Mouse (Mus musculus): ENCODE data around the gene Enc1. TPM values are rescaled to one million over a fixed set of nuclear protein-coding genes. Genes with fewer than 3 reads are reported as not detected.

The Enc1 gene
- polyA plus RNA-seq, 1 experiment from 2014 or later, result 12.5 TPM

DNA sequence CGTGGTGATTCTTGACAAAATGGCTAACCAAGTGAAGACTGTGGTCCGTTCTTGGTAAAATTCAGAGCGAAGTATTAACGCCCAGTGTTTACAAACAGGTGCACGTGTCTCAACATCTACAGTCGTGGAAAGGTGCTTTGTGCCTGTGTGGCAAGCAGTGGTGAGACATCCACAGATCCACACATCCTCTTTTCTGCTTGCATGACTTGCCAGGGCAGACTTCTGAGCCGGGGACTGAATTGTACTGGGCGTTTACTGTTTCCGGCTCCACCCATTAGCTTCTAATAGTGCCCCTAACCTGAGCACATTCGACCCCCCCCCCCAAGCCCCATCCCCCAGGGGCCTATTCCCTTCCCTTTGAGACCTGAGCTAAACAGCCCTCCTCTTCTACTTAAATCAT, 34.6 kb downstream of the Enc1 start:
- no peak overlapping the region for H3K4me2 ChIP-seq
- no peaks in the 10 kb centered on the region for H3K4me1 ChIP-seq
- H3K9ac ChIP-seq, result no peak overlapping the region
- WGBS, result 76% methylated on average over 10 of the region's 10 CpGs
- H3K9me3 ChIP-seq, result no peaks in the 10 kb centered on the region
- no peak for ATAC-seq (ENCODE audit: borderline replicate concordance, extremely low read depth, low FRiP score, low TSS enrichment)
- H3K36me3 ChIP-seq, result no peaks in the 10 kb centered on the region
- no peak overlapping the region for H3K27ac ChIP-seq
- no peak overlapping the region for H3K4me3 ChIP-seq
- H3K27me3 ChIP-seq, result no peaks in the 10 kb centered on the region

DNA sequence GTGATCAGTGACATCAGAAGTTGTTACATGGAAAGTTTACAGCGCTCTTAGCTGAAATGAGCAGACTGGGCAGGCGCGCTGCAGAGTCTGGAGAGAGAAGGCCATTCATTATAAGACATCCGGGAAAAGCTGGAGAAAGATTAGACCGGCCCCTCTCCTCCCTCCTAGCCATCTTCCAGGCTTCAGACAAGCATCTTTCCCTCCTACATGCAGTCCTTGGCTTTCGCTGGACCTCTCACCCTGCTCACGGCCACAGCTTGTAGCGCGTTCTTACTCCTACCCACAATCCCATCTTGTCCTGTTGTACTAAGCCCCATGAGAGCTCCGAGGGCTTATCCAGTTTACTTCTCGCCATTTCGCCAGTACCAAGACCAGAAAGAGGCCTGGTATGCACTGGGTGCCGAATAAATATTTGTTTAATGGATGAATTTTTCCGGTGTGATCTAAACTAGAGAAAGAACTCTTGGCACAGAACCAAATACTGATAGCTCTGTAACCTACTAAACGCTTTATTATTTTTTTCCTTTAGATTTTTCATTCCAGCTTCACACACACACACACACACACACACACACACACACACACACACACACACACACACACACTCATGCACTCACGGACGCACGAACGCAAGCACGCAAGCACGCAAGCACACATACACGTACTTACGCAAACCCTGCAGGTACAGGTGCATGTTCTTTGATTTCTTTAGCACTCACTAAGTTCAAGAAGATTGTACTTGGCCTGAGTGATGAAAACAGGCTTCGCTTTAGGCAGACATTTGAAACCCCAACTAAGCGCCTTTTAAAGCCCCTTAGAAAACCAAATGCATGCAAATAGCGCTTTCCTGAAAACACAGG, 41.4 kb downstream of the Enc1 start:
- peak; percentile 62 for ATAC-seq (ENCODE audit: borderline replicate concordance, extremely low read depth, low FRiP score, low TSS enrichment)
- H3K4me2 ChIP-seq, result peak overlapping the region; percentile 56
- H3K4me3 ChIP-seq, result peak overlapping the region; percentile 19
- peaks cover 18% of the 10 kb centered on the region for H3K4me1 ChIP-seq
- no peaks in the 10 kb centered on the region for H3K9me3 ChIP-seq
- H3K27me3 ChIP-seq, result no peaks in the 10 kb centered on the region; the same call in 1 of the 2 replicates
- H3K9ac ChIP-seq, result no peak overlapping the region
- 9% methylated on average over 26 of the region's 26 CpGs for WGBS
- peak overlapping the region; percentile 83 for H3K27ac ChIP-seq
- H3K36me3 ChIP-seq, result no peaks in the 10 kb centered on the region

DNA sequence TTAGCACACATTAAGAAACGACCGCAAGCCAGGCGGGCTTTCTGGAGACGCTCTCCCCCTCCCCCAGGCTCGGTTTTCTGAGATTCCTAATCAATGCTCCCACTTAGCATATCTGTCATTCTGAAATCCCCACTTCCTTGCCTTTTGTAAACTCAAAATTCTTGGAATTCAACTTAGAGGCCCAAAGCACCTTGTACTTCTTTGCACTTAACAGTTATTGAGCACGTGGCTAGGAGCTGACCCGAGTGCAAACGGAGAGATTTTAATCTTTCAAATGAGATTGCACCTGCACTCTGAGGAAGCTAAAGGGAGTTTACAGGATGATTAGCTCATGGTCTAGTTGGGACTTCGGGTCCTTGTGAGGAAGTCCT, 42.0 kb downstream of the Enc1 start:
- H3K9me3 ChIP-seq, result no peaks in the 10 kb centered on the region
- peak; percentile 64; the same call in 1 of the 2 replicates for ATAC-seq (ENCODE audit: borderline replicate concordance, extremely low read depth, low FRiP score, low TSS enrichment)
- H3K4me2 ChIP-seq, result peak overlapping the region; percentile 56
- no peaks in the 10 kb centered on the region; the same call in 1 of the 2 replicates for H3K27me3 ChIP-seq
- H3K27ac ChIP-seq, result peak overlapping the region; percentile 83
- no peaks in the 10 kb centered on the region for H3K36me3 ChIP-seq
- H3K9ac ChIP-seq, result no peak overlapping the region
- no peak overlapping the region; the same call in 1 of the 2 replicates for H3K4me3 ChIP-seq
- 10% methylated on average over 9 of the region's 9 CpGs for WGBS
- peaks cover 18% of the 10 kb centered on the region for H3K4me1 ChIP-seq

DNA sequence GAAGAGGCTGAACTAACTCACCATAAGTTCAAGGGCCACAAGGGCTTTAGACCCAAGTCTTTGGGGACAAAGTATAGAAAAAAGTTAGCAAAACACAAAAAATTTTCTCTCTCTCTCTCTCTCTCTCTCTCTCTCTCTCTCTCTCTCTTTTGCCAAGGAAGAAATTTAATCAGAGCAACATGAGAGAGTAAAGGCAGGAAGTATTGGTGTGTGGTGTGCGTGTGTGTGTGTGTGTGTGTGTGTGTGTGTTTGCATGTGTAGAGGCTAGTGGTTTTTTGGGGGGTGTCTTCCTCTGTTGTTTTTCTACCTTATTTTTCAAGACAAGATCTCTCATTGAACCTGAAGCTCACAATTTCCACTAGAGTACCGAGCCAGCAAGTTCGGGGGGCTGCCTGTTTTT, 46.1 kb downstream of the Enc1 start:
- Histone ChIP-seq H3K36me3 (no peaks in the 10 kb centered on the region), H3K9ac (no peak overlapping the region), H3K4me2 (no peak overlapping the region), H3K4me3 (no peak overlapping the region), H3K27me3 (no peaks in the 10 kb centered on the region; the same call in 1 of the 2 replicates), H3K4me1 (peaks cover 13% of the 10 kb centered on the region), H3K27ac (no peak overlapping the region), H3K9me3 (no peaks in the 10 kb centered on the region)
- WGBS, result 78% methylated on average over 3 of the region's 3 CpGs
- no peak for ATAC-seq (ENCODE audit: borderline replicate concordance, extremely low read depth, low FRiP score, low TSS enrichment)

DNA sequence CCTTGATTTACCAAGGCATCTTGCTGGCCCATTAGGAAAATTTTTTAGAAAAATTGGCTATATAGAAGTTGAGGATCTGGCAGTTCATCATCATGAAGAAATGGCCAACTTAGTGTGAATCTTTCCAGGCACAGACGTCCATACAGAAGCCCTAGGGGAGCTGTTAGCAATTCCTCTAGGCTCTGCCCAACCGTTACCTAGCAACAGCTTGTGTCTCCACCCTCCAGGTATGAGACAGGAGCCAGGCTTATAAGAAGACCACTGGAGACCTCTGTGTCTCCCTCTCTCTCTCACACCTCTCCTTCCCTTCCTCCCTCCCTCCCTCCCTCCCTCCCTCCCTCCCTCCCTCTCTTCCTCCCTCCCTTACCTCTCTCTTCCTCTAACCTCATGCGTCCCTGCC, 49.8 kb downstream of the Enc1 start:
- H3K4me3 ChIP-seq, result no peak overlapping the region
- 39% methylated on average over 2 of the region's 3 CpGs for WGBS
- no peaks in the 10 kb centered on the region for H3K9me3 ChIP-seq
- no peak for ATAC-seq (ENCODE audit: borderline replicate concordance, extremely low read depth, low FRiP score, low TSS enrichment)
- no peak overlapping the region for H3K4me2 ChIP-seq
- H3K27ac ChIP-seq, result no peak overlapping the region
- H3K27me3 ChIP-seq, result no peaks in the 10 kb centered on the region
- peaks cover 12% of the 10 kb centered on the region for H3K4me1 ChIP-seq
- H3K36me3 ChIP-seq, result no peaks in the 10 kb centered on the region
- H3K9ac ChIP-seq, result no peak overlapping the region

DNA sequence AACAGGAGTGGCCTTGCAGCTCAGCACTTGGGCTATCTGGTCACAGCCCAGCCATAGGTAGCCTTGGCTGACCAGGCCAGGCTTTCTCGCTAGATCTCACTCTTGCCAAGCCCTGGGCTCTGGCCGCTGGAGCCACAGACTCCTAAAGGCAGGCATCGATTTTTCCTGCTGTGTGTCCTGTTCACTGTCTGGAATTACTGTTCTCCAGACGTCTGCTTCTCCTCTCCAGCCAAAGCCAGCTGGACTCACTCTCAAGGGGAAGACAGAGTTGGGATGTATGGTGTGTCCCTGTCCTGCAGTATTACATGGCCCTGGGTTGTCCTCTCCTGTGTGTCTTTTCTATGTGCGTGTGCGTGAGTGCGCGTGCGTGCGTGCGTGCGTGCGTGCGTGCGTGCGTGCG, 50.4 kb downstream of the Enc1 start:
- Histone ChIP-seq H3K4me1 (peaks cover 13% of the 10 kb centered on the region), H3K9ac (no peak overlapping the region), H3K9me3 (no peaks in the 10 kb centered on the region), H3K36me3 (no peaks in the 10 kb centered on the region), H3K27me3 (no peaks in the 10 kb centered on the region), H3K4me3 (no peak overlapping the region), H3K27ac (no peak overlapping the region), H3K4me2 (no peak overlapping the region)
- 82% methylated on average over 17 of the region's 17 CpGs for whole genome bisulfite sequencing
- no peak for ATAC-seq (ENCODE audit: borderline replicate concordance, extremely low read depth, low FRiP score, low TSS enrichment)

DNA sequence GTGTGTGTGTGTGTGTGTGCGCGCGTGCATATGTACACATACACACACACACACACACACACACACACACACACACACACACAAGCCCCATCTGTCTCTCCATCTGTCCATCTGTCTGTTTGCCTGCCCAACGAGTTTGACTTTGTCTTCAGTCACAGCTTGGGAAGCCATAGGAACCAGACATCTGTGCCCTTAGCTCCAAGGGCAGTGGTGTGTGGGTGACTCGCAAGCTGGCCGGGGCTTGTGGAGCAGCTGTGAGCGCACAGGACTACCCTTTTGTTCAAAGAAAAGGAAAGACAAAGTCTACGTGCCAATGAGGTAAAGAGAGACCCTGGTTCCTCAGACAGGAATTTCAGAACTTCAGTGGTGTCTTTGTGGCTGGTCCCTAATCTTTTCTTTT, 51.1 kb downstream of the Enc1 start:
- Histone ChIP-seq H3K9ac (no peak overlapping the region), H3K36me3 (no peaks in the 10 kb centered on the region), H3K4me2 (no peak overlapping the region), H3K9me3 (no peaks in the 10 kb centered on the region), H3K4me3 (no peak overlapping the region), H3K27me3 (no peaks in the 10 kb centered on the region), H3K27ac (no peak overlapping the region), H3K4me1 (peaks cover 13% of the 10 kb centered on the region)
- WGBS, result 63% methylated on average over 8 of the region's 8 CpGs
- ATAC-seq (ENCODE audit: borderline replicate concordance, extremely low read depth, low FRiP score, low TSS enrichment), result no peak

DNA sequence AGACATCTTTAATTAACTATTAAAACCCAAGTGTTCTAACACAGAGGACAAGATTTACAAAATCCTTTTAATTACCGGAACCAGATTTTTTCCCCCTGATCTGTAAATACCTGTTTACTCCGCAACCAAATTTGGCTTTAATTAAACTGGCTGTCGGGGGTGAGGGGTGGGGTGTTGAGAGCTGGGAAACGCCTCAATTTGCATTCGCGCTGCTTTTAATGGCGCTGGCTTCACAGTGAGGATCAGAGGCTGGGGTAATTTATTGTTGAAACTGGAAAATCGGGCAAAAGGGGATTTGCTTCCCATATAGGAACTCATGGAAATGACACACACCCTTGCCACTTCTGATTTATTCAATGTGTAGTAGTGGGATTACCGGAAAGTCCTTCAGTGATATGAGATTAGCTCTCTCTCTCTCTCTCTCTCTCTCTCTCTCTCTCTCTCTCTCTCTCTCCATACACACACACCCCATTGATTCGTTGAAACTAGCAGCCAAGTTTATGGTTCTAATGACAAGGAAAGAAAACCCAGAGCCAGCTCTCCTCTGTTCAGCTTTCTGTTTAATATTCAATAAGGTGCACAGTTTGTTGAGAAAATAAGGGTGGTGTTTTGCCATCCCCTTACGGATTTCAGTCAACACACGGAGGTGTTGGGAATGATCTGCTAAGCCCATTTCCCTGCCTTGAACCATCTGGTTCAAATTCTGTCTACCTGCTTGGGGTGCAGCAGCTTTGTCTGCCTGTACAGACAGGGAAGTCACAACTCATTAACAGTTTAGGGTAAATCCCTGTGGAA, 51.7 kb downstream of the Enc1 start:
- Histone ChIP-seq H3K27ac (no peak overlapping the region), H3K4me1 (peaks cover 13% of the 10 kb centered on the region), H3K36me3 (no peaks in the 10 kb centered on the region), H3K4me2 (no peak overlapping the region), H3K9ac (no peak overlapping the region), H3K4me3 (no peak overlapping the region), H3K9me3 (no peaks in the 10 kb centered on the region), H3K27me3 (no peaks in the 10 kb centered on the region)
- no peak for ATAC-seq (ENCODE audit: borderline replicate concordance, extremely low read depth, low FRiP score, low TSS enrichment)
- WGBS, result 49% methylated on average over 12 of the region's 12 CpGs

DNA sequence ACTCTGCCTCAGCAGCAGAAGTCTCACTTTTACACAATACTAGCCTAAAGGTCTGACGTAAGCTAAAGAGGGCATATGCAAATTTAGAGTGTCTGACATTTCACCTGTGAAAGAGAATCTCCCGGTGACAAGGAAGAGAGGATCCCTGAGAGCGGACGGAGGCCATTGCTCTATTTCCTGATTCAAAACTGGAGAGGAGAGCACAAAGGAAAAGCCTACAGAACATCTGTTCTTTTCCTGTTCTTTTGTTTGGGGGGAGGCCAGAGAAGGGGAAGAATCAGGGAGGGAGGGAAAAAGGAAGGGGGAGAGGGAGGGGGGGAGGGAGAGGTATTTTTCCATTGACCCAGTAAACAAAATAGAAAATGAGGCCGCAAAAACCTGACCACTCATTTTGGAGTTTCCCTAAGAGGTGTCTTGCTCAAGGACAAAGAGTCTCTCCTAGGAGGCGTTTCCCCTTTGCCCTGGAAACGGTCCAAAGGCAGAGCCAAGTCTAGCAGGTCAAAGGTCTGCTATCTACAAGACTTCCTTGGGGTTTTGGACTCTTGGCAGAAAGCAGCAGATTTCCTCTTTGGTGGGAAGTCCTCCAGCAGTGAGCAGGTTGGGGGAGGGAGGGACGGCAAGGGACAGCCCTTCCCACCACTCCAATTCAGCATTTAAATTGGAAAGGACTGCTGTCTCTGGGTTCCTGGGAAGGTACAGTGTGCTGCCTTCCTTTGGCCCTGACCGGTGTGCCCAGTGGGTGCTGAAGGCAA, 54.4 kb downstream of the Enc1 start:
- Histone ChIP-seq H3K4me1 (peaks cover 17% of the 10 kb centered on the region), H3K4me3 (no peak overlapping the region), H3K27me3 (no peaks in the 10 kb centered on the region), H3K27ac (peak overlapping the region; percentile 35; the same call in 1 of the 2 replicates), H3K36me3 (no peaks in the 10 kb centered on the region), H3K9me3 (no peaks in the 10 kb centered on the region), H3K9ac (no peak overlapping the region), H3K4me2 (no peak overlapping the region)
- no peak for ATAC-seq (ENCODE audit: borderline replicate concordance, extremely low read depth, low FRiP score, low TSS enrichment)
- 56% methylated on average over 9 of the region's 9 CpGs for WGBS

DNA sequence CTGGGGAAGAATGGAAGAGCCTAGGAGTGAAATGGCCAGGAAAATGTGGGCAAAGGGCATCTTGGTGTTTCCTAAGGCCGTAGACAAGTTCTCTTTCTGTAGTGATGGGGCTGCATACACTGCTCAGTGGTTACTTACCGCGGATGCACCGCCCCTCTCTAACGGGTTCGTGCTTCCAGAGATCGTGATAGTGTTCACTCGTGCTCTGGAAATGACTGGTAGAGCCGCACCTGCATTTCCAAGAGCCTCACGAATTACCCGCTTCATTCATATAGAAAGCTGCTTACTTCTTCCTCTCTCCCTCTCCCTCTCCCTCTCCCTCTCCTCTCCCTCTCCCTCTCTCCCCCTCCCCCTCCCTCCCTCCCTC, 54.9 kb downstream of the Enc1 start:
- WGBS, result 65% methylated on average over 11 of the region's 11 CpGs
- no peak for ATAC-seq (ENCODE audit: borderline replicate concordance, extremely low read depth, low FRiP score, low TSS enrichment)
- H3K27ac ChIP-seq, result peak overlapping the region; percentile 35; the same call in 1 of the 2 replicates

DNA sequence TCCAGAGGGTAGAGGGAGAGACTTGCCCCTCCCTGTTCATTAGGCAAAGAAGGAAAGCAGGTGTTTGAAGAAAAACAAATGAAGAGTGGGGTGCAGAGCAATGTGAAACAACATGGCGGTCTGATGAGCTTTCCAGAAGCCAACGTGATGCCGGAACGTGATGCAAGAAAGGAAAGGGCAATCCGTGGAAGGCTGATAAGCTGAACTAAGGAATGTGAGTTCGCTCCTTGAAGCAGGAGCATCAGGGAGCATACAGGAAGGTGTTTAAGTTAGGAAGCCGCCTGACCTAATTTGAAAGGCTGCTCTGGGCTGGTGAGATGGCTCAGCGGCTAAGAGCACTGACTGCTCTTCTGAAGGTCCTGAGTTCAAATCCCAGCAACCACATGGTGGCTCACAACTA, 55.4 kb downstream of the Enc1 start:
- H3K27me3 ChIP-seq, result no peaks in the 10 kb centered on the region

More for the DNA sequence above, 54.9 kb downstream of the Enc1 start:
- Histone ChIP-seq H3K27me3 (no peaks in the 10 kb centered on the region), H3K9ac (no peak overlapping the region), H3K4me3 (no peak overlapping the region), H3K36me3 (no peaks in the 10 kb centered on the region), H3K4me2 (no peak overlapping the region), H3K4me1 (peaks cover 19% of the 10 kb centered on the region), H3K9me3 (no peaks in the 10 kb centered on the region)

More for the DNA sequence above, 55.4 kb downstream of the Enc1 start:
- Histone ChIP-seq H3K4me1 (peaks cover 17% of the 10 kb centered on the region), H3K9ac (no peak overlapping the region), H3K4me3 (no peak overlapping the region), H3K4me2 (no peak overlapping the region), H3K36me3 (no peaks in the 10 kb centered on the region), H3K27ac (no peak overlapping the region), H3K9me3 (no peaks in the 10 kb centered on the region)
- ATAC-seq (ENCODE audit: borderline replicate concordance, extremely low read depth, low FRiP score, low TSS enrichment), result no peak
- WGBS, result 64% methylated on average over 8 of the region's 8 CpGs
